ENCODE assay signal across 12 mouse cellular contexts in the genomic region with DNA sequence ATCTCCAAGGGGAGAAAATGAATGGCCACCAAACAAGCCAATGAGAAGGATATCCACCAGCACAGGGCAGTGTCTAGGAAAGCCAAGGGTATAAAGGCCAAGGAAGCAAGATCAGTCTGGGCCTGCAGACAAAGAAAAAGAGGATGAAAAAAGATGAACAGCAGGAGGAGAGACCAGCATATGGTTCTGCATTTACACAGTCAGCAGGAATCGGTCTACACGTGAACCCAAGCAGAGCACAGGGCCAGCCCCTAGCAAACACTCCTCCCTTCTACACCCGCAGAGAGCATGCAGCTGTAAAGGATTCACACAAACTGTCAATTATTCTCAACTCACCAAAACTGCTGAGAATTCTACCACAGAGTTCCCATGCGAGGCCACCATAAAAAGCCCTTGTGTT. TPM values are rescaled to one million over a fixed set of nuclear protein-coding genes. Genes with fewer than 3 reads are reported as not detected.
A peak's percentile ranks its signal among the peaks of the same experiment; 100 is the strongest.
DNase-seq lines count a peak whose midpoint lies in the region.
"Had no signal": no experiment of that assay in that cellular context is flagged by ENCODE, and none has a peak within 500 bp of the region (broad histone marks: within the 10 kb centered on the region; RNA-seq: fewer than 3 reads in every experiment).

No protein-coding gene starts in this region.

- peak; percentile 16 for DNase-seq in cerebellum, adult 11-12 months
- DNase-seq in cerebellum, postnatal 10 days, result no peak
- DNase-seq in cerebellum, adult 18-20 months, result peak; percentile 15 to 27
- DNase-seq in cerebellum, adult 9-11 months, result peak; percentile 37
- no peak for DNase-seq in left cerebral cortex, postnatal 10 days (ENCODE audit: extremely low spot score in 1 of 2, low spot score in 2 of 2)
- DNase-seq in natural killer cell, adult 2 months (ENCODE audit: low spot score in 2 of 2), result no peak
- DNase-seq: adrenal gland, adult 2 months; adrenal gland, postnatal 25 days; gastrocnemius, postnatal 14 days; heart, postnatal 36 days; kidney, adult 2 months had no signal

- intact Hi-C loops in left cerebral cortex, postnatal 10 days (cut with DNase I), result loop anchor here (1.0 kb wide), 1 partner anchor 9 kb away; no protein-coding TSS in a partner anchor

RNA-seq across cellular contexts. Expression of a gene that starts 20.9 kb away (rescaled TPM):
- total RNA-seq in left cerebral cortex, postnatal 10 days (2021), result 10 to 100 TPM; 54.0 to 56.9 TPM

RNA-seq across cellular contexts. Expression of a gene that starts 29.8 kb away (rescaled TPM):
- total RNA-seq in left cerebral cortex, postnatal 10 days (2021), result 10 to 100 TPM; 10.4 to 13.5 TPM

RNA-seq across cellular contexts. Expression of a gene that starts 30.1 kb away (rescaled TPM):
- total RNA-seq in left cerebral cortex, postnatal 10 days (2021), result 10 to 100 TPM; 33.6 to 35.2 TPM

RNA-seq across cellular contexts. Expression of a gene that starts 59.9 kb away (rescaled TPM):
- not detected for total RNA-seq in left cerebral cortex, postnatal 10 days (2021)
- total RNA-seq: adrenal gland, adult 2 months; adrenal gland, postnatal 25 days; gastrocnemius, adult 18-20 months; gastrocnemius, postnatal 14 days; heart, postnatal 36 days had no signal

Comparison
In these comparisons a context has a peak if more than half of its experiments do, and no peak if none do; other contexts are left out.
1. DNase-seq: peak in cerebellum, adult 11-12 months (single experiment), cerebellum, adult 18-20 months (2 of 2) and cerebellum, adult 9-11 months (single experiment); none in cerebellum, postnatal 10 days (0 of 2), left cerebral cortex, postnatal 10 days (0 of 2) and natural killer cell, adult 2 months (0 of 2).